Comparison of ENCODE assay signal across 12 mouse cellular contexts in the genomic region with DNA sequence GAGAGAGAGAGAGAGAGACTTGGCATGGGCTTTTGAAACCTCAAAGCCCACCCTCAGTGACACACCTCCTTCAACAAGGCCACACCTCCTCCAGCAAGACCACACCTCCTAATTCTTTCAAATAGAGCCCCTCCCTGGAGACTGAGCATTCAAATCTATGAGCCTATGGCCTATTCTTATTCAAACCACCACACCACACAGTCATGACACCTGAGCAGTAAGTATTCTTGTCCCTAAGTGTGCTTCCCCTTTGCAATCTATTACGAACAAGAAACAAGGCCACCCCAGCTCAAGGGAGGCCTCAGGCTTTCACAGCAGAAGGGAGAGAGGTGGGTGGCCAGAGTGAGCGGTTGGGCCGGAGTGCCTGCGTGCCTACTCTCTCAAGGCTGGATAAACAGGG.
"Had no signal": no experiment of that assay in that cellular context is flagged by ENCODE, and none has a peak within 500 bp of the region (broad histone marks: within the 10 kb centered on the region; RNA-seq: fewer than 3 reads in every experiment).

No protein-coding gene starts in this region.

- H3K27me3 ChIP-seq: intestine, embryonic 15.5 days; liver, embryonic 13.5 days; midbrain, embryonic 13.5 days had no signal

- ATAC-seq: intestine, embryonic 15.5 days; lung, postnatal 0 days; midbrain, embryonic 13.5 days had no signal

- DNase-seq: kidney, adult 11 months; kidney, adult 8-10 months; kidney, postnatal 14 days; kidney, postnatal 4 days; left cerebral cortex, postnatal 4 days; liver, embryonic 13.5 days; lung, embryonic 14.5 days; thymus, postnatal 25 days had no signal

- H3K4me3 ChIP-seq: intestine, embryonic 15.5 days; liver, embryonic 13.5 days; midbrain, embryonic 13.5 days had no signal

- H3K9me3 ChIP-seq: intestine, embryonic 15.5 days had no signal

- H3K36me3 ChIP-seq: intestine, embryonic 15.5 days; liver, embryonic 13.5 days had no signal

- H3K9ac ChIP-seq: intestine, embryonic 15.5 days; liver, embryonic 13.5 days; lung, embryonic 14.5 days; midbrain, embryonic 13.5 days had no signal

- H3K4me2 ChIP-seq: intestine, embryonic 15.5 days; liver, embryonic 13.5 days; lung, embryonic 14.5 days; midbrain, embryonic 13.5 days had no signal

- H3K27ac ChIP-seq: intestine, embryonic 15.5 days; liver, embryonic 13.5 days; macrophage; midbrain, embryonic 13.5 days had no signal

- H3K4me1 ChIP-seq: intestine, embryonic 15.5 days; liver, embryonic 13.5 days had no signal
